Mouse (Mus musculus): ENCODE data around the gene P2ry13. TPM values are rescaled to one million over a fixed set of nuclear protein-coding genes. Genes with fewer than 3 reads are reported as not detected.

The P2ry13 gene
- under 1 TPM in 1 of 3 experiments, not detected in 2; 0.60 TPM for polyA plus RNA-seq (2017; shearing (Covaris generic))

- no peak for ATAC-seq
Observed at GRCm38 (mm10) chr3:59210727-59211126, at the start of gene P2ry13. Gene P2ry13, minus strand, starts transcription at chr3:59210882.

GRCm38 (mm10) chr3:59257740-59258664, 47.3 kb upstream of the P2ry13 start:
- no peak for ATAC-seq

- ATAC-seq = no peak
Observed at GRCm38 (mm10) chr3:59250454-59250853, 39.8 kb upstream of the P2ry13 start.

GRCm38 (mm10) chr3:59248031-59248430, 37.3 kb upstream of the P2ry13 start:
- no peak for ATAC-seq

- no peak for ATAC-seq
Observed at GRCm38 (mm10) chr3:59243384-59243783, 32.7 kb upstream of the P2ry13 start.

- ATAC-seq = peak; percentile 65
Observed at GRCm38 (mm10) chr3:59234878-59235277, 24.2 kb upstream of the P2ry13 start.

GRCm38 (mm10) chr3:59230912-59231311, 20.2 kb upstream of the P2ry13 start:
- ATAC-seq = no peak

- ATAC-seq = peak; percentile 60
Observed at GRCm38 (mm10) chr3:59228730-59229551, 18.3 kb upstream of the P2ry13 start.

- ATAC-seq = no peak
Observed at GRCm38 (mm10) chr3:59227696-59228095, 17.0 kb upstream of the P2ry13 start.

- ATAC-seq = no peak
Observed at GRCm38 (mm10) chr3:59225411-59225810, 14.7 kb upstream of the P2ry13 start.

GRCm38 (mm10) chr3:59222303-59222702, 11.6 kb upstream of the P2ry13 start:
- no peak for ATAC-seq

GRCm38 (mm10) chr3:59219326-59219725, 8.6 kb upstream of the P2ry13 start:
- no peak for ATAC-seq

- ATAC-seq = no peak
Observed at GRCm38 (mm10) chr3:59217211-59217610, 6.5 kb upstream of the P2ry13 start.

- ATAC-seq = no peak
Observed at GRCm38 (mm10) chr3:59212404-59212803, 1.7 kb upstream of the P2ry13 start.

- ATAC-seq = no peak
Observed at GRCm38 (mm10) chr3:59211784-59212183, 1.1 kb upstream of the P2ry13 start.

- no peak for ATAC-seq
Observed at GRCm38 (mm10) chr3:59210089-59210488, 593 bp downstream of the P2ry13 start.

GRCm38 (mm10) chr3:59208650-59209548, 1.8 kb downstream of the P2ry13 start:
- ATAC-seq = peak; percentile 69

- peak; percentile 30 for ATAC-seq
Observed at GRCm38 (mm10) chr3:59205941-59206340, 4.7 kb downstream of the P2ry13 start.

GRCm38 (mm10) chr3:59204719-59205503, 5.8 kb downstream of the P2ry13 start:
- no peak for ATAC-seq

- peak; percentile 71 for ATAC-seq
Observed at GRCm38 (mm10) chr3:59203802-59204520, 6.7 kb downstream of the P2ry13 start.
